Mouse (Mus musculus) stomach, postnatal 0 days (tissue): ENCODE results near the gene Sult4a1.

Experiments
- CTCF ChIP-seq: IDR thresholded peaks from 2 replicates; pipeline ENCODE4 v1.5.1; 2016; ENCODE audit warnings: antibody characterized with exemption, low read depth, mild to moderate bottlenecking, moderate library complexity
- EP300 ChIP-seq: optimal IDR thresholded peaks from 2 replicates; pipeline ENCODE3; 2016; ENCODE audit warnings: antibody characterized with exemption

- TF ChIP-seq CTCF (no peak), EP300 (no peak)
These were observed 26.9 kb downstream of the Sult4a1 start for GRCm38 (mm10) chr15:84078667-84079066.
